In the genomic region with DNA sequence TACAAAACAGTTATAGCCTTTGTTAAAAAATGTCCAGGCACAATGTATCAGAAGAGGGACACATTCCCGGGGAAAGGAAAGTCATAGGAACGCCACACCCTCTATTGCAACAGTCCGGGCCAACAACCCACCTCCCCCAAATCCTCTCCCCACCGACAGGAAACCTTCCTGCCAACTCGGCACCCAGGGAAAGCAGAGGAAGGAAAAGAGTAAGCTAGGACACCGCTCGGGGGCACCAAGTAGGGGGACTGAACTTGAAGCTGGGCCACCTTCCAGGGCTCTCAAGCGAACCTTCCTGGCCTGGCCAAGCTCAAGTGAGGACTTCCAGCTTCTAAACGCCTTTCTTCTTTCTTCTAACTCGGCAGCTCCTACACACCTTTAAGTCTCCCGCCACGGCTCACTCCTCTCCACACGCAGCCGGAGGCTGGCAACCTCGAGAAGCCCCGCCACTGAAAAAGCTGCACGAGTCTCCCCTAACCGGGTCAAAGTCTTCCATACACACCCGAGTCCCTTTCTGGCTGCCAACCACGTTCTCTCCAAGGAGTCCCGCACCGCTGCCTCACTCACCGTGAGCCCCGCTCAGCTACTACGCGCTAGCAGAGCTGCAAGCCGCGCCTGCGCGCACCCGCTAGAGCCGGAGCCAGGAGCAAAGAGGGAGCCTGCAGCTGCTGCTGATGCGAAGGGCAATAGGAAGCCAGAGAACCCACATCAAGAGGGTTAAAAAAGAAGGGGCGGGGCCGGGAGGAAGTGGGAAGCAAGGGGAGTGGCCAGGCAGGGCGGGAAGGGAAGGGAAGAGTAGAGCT, we compare ENCODE assay signal across 8 mouse cellular contexts. TPM values are rescaled to one million over a fixed set of nuclear protein-coding genes. Genes with fewer than 3 reads are reported as not detected.
DNase-seq lines count a peak whose midpoint lies in the region; ATAC-seq lines count a peak whose summit lies in the region.

Gene Prrg1 (minus strand): TSS at position 695 of the 803 bp plus-strand sequence.

- H3K9me3 ChIP-seq in hindbrain, embryonic 14.5 days (ENCODE audit: control insufficient read depth, low read length) = no peaks in the 10 kb centered on the region

- H3K4me3 ChIP-seq in hindbrain, embryonic 14.5 days (replicated peaks; ENCODE audit: low read length) = peak within 1 kb of the TSS; percentile 47
- H3K4me3 ChIP-seq in macrophage (ENCODE audit: inconsistent target) = peak within 1 kb of the TSS; percentile 46

- DNase-seq in R1 (ENCODE audit: low read depth, low spot score) = peak; percentile 87
- peak; percentile 33 to 53 for DNase-seq in cerebellum, postnatal 25 days
- DNase-seq in frontal cortex, postnatal 36 days (ENCODE audit: low spot score in 2 of 2) = peak; percentile 62 to 64
- DNase-seq in hindbrain, embryonic 14.5 days (ENCODE audit: low spot score) = peak; percentile 76
- peak; percentile 56 to 64 for DNase-seq in left cerebral cortex, adult 18-20 months (ENCODE audit: low spot score in 2 of 2)
- peak; percentile 69 to 72 for DNase-seq in right cerebral cortex, postnatal 10 days (ENCODE audit: low spot score in 2 of 2)
- peak; percentile 68 for DNase-seq in urinary bladder, postnatal 14 days (ENCODE audit: low spot score)

- peak; percentile 98 for ATAC-seq in hindbrain, embryonic 14.5 days (ENCODE audit: low FRiP score)

- H3K4me2 ChIP-seq in hindbrain, embryonic 14.5 days (replicated peaks) = peak within 1 kb of the TSS; percentile 50

- H3K27ac ChIP-seq in hindbrain, embryonic 14.5 days = peak within 1 kb of the TSS; percentile 83
- no peak within 1 kb of the TSS for H3K27ac ChIP-seq in macrophage

- H3K9ac ChIP-seq in hindbrain, embryonic 14.5 days = peak within 1 kb of the TSS; percentile 58

- H3K27me3 ChIP-seq in hindbrain, embryonic 14.5 days (ENCODE audit: control insufficient read depth, insufficient read depth, low read length) = no peaks in the 10 kb centered on the region

- 13% methylated on average over 36 of the region's 36 CpGs for WGBS in hindbrain, embryonic 14.5 days
- WGBS in macrophage (ENCODE audit: missing documents) = 20% methylated on average over 34 of the region's 36 CpGs

- H3K4me1 ChIP-seq in hindbrain, embryonic 14.5 days (replicated peaks; ENCODE audit: control insufficient read depth, insufficient read depth, low read length) = no peaks in the 10 kb centered on the region

- H3K79me2 ChIP-seq in macrophage (ENCODE audit: inconsistent target) = no peaks in the 10 kb centered on the region

- H3K36me3 ChIP-seq in hindbrain, embryonic 14.5 days (replicated peaks; ENCODE audit: control insufficient read depth, insufficient read depth) = no peaks in the 10 kb centered on the region
- no peaks in the 10 kb centered on the region for H3K36me3 ChIP-seq in macrophage (ENCODE audit: inconsistent target)

RNA-seq across cellular contexts. Expression of gene Prrg1, which starts in this region (rescaled TPM):
- polyA plus RNA-seq in hindbrain, embryonic 14.5 days (2014; fragmentation: Nextera tagmentation; extraction: Ambion mirVana) = 8.8 and 8.9 TPM in 2 replicates
- total RNA-seq in left cerebral cortex, adult 18-20 months (2021) = 1 to 10 TPM; 3.9 to 4.0 TPM
- 10 to 100 TPM in 18 of 26 experiments, 1 to 10 TPM in 8; 1.2 to 33.6 (median 13.8) TPM for total RNA-seq in macrophage (2018; cell fraction: chromatin; rRNA removed)
- 10 to 100 TPM in 2 of 26 experiments, 1 to 10 TPM in 24; 1.2 to 10.5 (median 4.6) TPM for total RNA-seq in macrophage (2018; cell fraction: cytosol; rRNA removed)
- 10 to 100 TPM in 13 of 26 experiments, 1 to 10 TPM in 13; 3.6 to 39.7 (median 10.2) TPM for total RNA-seq in macrophage (2018; cell fraction: nucleus; rRNA removed)
- polyA plus RNA-seq in macrophage (2018) = 2.9 to 10.1 TPM (median 4.7 TPM) in 3 replicates
